Mouse (Mus musculus) embryonic stem cell, embryonic (primary cell): ENCODE results near the gene Ankrd23.

ENCODE experiments used
- CTCF ChIA-PET, 4 experiments: fragments of 300-600 bp in 2 of 4; fragments of 350-600 bp in 2 of 4; sonication (Branson Sonifier 250); formaldehyde crosslinking; loops; one replicate each; lab custom pipeline; 2022; ENCODE audit warnings: inconsistent platforms in 2 of 4; lab: Charles Lee
- POLR2A ChIA-PET, 4 experiments: fragments of 300-600 bp in 2 of 4; fragments of 350-600 bp in 2 of 4; sonication (Branson Sonifier 250); formaldehyde crosslinking; loops; one replicate each; lab custom pipeline; 2022; ENCODE audit warnings: antibody characterized with exemption in 4 of 4, inconsistent platforms in 1 of 4; lab: Charles Lee

The Ankrd23 gene

DNA sequence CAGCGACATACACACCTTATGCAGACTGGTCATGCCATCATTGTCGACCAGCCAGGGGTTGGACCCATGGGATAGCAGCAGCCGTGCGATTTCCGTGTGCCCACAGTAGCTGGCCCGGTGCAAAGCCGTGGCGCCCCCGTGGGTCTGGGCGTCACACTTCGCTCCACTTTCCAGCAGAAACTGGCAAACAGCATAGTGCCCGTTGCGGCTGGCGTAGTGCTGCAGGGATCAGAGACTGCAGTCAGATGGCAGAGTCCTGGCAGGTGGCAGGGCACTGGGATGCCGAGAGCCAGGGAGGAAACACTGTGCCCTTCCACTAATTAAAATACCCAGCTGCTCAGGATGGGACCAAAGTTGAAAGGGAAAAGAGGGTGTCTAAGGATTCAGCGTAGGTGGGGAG is 5.2 kb upstream of the Ankrd23 start:
- ChIA-PET CTCF (interaction anchor here in 2 of 4 experiments (0.5 to 0.9 kb wide), 4 partner anchors 9 to 204 kb away, joined by 3 to 4 read pairs (median 4); no protein-coding TSS in a partner anchor), POLR2A (interaction anchor here in 2 of 4 experiments (0.6 to 1.7 kb wide), 2 partner anchors 11 to 175 kb away, joined by 3 to 5 read pairs; no protein-coding TSS in a partner anchor)

DNA sequence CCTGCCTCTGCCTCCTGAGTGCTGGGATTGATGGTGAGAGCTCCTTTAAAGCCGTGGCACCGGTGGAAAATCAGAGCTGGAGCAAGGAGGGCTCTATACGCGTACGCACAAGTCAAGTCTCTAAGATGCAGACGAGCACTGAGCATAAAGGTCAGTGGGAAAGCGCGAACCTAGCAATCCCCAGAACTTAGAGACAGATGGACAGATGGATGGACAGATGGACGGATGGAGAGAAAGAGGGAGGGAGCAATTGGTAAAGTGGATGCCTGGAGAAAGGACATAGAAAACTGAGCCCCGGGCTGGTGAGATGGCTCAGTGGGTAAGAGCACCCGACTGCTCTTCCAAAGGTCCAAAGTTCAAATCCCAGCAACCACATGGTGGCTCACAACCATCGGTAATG is 4.1 kb upstream of the Ankrd23 start:
- CTCF ChIA-PET: interaction anchor here (0.5 to 1.5 kb wide), 6 partner anchors 75 to 217 kb away, joined by 3 to 9 read pairs (median 4); no protein-coding TSS in a partner anchor
- POLR2A ChIA-PET: interaction anchor here in 3 of 4 experiments (0.8 to 2.5 kb wide), 8 partner anchors 9 to 20 kb away, joined by 3 to 9 read pairs (median 5); partner anchors contain the start of gene Sema4c (in 1 of the 3)

DNA sequence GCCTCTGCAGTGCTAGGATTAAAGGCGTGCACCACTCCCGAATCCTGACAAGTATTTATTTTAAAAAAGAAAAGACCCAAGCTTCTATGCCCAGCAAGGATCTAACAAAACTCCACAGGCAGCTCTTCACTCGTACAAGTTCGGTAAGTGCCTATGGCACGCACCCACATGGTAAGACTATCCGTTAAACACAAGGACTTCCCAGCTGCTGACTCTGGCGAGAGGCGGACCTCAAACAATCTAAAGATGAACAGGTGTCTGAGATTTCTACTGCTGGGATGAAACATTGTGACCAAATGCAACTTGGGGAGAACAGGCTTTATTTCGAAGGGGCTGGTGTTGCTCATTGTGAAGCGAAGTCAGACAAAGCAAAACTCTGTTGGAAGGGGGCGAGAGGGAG is 3.4 kb upstream of the Ankrd23 start:
- CTCF ChIA-PET: interaction anchor here (0.6 to 1.5 kb wide), 7 partner anchors 18 to 206 kb away, joined by 3 to 9 read pairs (median 4); partner anchors contain the start of gene Sema4c (in 1 of the 4)
- POLR2A ChIA-PET: interaction anchor here in 3 of 4 experiments (0.5 to 2.5 kb wide), 11 partner anchors 8 to 97 kb away, joined by 3 to 9 read pairs (median 5); partner anchors contain the start of gene Sema4c (in 1 of the 3)

DNA sequence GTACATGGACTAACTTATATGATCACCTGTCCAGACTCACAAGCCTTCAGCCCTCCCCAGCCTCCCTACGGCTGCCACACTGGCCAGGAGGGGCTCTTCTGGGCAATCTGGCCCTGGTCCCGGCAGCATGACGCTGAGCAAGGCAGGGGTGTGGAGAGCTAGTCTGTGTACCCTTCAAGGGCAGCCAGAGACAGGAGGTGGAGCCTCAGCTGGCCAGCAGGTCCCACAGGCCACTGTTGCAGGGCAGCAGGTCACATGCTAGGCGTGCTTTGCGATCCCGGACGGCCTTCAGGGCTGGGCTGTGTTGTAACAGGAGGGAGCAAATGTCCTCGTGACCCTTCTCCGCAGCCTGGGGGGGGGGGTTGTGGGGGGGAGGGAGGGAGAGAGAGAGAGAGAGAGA is 2.5 kb upstream of the Ankrd23 start, which contains the start of gene Gm42417:
TSS of gene Gm42417 (minus strand) at position 244 of the 400 bp plus-strand sequence.
- CTCF ChIA-PET: interaction anchor here in 3 of 4 experiments (0.6 to 1.5 kb wide), 4 partner anchors 8 to 257 kb away, joined by 3 to 15 read pairs (median 8); partner anchors contain the start of gene Ankrd39 (in 2 of the 3)
- POLR2A ChIA-PET: interaction anchor here in 2 of 4 experiments (0.7 to 2.5 kb wide), 7 partner anchors 8 to 720 kb away, joined by 3 to 9 read pairs (median 4); partner anchors contain the start of genes Ankrd39 (in 1 of the 2) and Sema4c (in 1 of the 2)

DNA sequence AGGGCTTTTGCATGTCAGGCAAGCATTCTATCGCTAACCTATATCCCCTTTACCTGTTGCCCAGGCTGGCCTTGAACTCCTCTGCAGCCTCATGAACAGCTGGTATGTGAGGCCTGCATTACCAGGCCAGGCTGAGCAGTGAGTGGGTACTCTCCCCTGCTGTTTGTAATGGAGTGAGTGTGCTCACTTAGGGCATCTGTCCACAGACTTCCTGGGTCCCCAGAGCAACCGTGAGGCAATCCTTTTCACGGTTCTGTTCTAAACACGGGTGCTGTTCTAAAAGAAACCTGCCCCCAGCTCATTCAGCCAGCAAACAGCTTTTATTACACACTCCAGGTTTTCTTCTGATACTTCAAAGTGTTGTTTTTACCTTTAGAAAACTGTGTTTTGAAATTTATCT is 2.0 kb upstream of the Ankrd23 start:
- POLR2A ChIA-PET: interaction anchor here in 2 of 4 experiments (0.9 to 2.5 kb wide), 6 partner anchors 9 to 145 kb away, joined by 3 to 9 read pairs (median 6); partner anchors contain the start of genes Ankrd39 (in 1 of the 2) and Sema4c (in 1 of the 2)

DNA sequence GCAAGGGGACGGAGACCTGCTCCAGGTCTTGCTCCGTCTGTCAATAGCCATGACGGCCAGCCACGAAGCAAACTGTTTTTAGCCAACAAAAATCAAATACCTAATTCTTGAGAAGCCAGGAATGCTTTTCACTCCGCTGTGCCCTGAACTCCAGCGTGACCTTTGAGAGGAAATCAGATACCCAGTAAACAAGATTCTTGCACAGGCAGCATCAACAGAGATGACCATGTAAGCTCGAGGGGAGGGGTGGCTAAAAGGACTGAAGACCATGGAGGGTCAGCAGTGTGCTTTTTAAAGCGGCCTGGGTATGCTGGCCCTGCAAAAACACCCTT is 320 bp downstream of the Ankrd23 start:
- POLR2A ChIA-PET: interaction anchor here in 3 of 4 experiments (0.7 to 5.5 kb wide), 3 partner anchors 10 to 36 kb away, joined by 4 to 40 read pairs (median 6); partner anchors contain the start of gene Ankrd39 (in 2 of the 3)

More for the DNA sequence above, 2.0 kb upstream of the Ankrd23 start:
- CTCF ChIA-PET: interaction anchor here in 3 of 4 experiments (0.5 to 1.5 kb wide), 3 partner anchors 8 to 472 kb away, joined by 8 to 32 read pairs (median 15); partner anchors contain the start of gene Ankrd39 (in 2 of the 3)

DNA sequence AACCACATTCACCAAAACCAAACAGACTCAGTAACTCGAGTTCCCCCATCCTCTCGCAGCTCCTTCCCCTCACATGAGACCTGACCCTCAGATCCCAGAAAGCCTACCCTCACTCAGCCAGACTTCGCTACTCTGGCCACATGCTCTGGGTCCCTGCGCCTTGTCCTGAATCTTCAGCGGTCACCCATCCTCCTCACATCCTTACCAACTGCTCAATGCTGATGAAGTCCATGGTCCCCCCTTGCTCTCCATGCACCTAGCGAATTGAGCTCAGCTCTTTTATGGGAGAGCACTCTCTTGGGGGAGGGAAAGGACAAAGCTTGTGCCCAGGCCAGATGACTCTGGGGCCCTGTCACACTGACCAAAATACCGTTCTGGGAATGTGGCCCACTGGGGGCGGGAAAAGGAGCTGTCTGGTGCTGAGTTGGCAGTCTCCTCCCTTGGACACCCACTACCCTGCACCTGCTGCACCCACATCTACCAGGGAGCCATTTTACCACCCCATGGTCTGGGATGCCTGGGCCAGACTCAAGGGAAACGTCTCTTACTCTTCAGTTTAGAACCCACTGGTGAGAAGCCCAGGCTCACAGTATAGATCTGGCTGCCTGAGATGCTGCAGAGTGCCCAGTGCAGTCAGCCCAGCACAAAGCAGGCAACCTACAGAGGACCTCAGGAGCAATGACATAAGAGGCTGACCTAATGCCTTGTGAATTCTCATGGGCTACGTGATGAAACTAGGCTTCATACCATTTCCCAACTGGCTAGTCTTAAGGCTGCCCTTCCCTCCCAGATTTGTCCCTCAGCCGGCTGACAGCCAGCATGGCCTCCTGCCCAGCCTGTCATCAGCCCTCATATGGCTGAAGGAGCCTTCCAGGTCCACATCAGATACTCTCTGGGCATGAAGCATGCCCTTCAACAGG is 946 bp downstream of the Ankrd23 start:
- CTCF ChIA-PET: interaction anchor here in 3 of 4 experiments (0.9 to 3.9 kb wide), 5 partner anchors 11 to 148 kb away, joined by 3 to 15 read pairs (median 3); partner anchors contain the start of gene Ankrd39 (in 1 of the 3)
- POLR2A ChIA-PET: interaction anchor here (0.5 to 6.5 kb wide), 8 partner anchors 11 to 212 kb away, joined by 3 to 76 read pairs (median 5); partner anchors contain the start of gene Ankrd39 (in 2 of the 4)

More for the DNA sequence above, 320 bp downstream of the Ankrd23 start:
- CTCF ChIA-PET: interaction anchor here in 3 of 4 experiments (0.6 to 3.9 kb wide), 4 partner anchors 11 to 36 kb away, joined by 3 to 15 read pairs (median 4); partner anchors contain the start of gene Ankrd39 (in 2 of the 3)

DNA sequence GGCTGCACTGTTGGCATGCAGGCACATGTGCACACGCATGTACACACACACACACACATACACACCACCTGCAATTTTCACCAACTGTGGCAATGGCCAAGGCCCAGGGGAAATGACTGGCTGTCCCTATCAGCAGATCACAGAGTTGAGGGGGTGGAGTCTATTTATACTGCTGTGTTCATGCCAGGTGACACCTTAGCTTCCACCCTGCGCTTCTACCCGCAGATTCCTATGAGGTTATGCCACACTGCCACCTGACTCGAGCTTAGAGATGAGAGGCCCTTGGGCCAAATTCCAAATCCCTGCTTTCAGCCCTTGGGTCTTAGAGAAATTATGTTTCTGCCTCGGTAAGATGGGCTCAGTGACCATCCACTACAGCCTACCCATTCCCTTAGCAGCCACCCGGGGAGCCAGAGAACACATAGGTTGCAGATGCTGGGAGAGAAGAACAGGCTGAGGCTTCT is 2.1 kb downstream of the Ankrd23 start:
- ChIA-PET POLR2A (interaction anchor here in 3 of 4 experiments (0.6 to 6.5 kb wide), 11 partner anchors 12 to 831 kb away, joined by 3 to 76 read pairs (median 5); partner anchors contain the start of gene Ankrd39 (in 3 of the 3)), CTCF (interaction anchor here in 2 of 4 experiments (0.9 to 3.9 kb wide), 2 partner anchors 12 to 34 kb away, joined by 3 to 15 read pairs; partner anchors contain the start of gene Ankrd39 (in 1 of the 2))

DNA sequence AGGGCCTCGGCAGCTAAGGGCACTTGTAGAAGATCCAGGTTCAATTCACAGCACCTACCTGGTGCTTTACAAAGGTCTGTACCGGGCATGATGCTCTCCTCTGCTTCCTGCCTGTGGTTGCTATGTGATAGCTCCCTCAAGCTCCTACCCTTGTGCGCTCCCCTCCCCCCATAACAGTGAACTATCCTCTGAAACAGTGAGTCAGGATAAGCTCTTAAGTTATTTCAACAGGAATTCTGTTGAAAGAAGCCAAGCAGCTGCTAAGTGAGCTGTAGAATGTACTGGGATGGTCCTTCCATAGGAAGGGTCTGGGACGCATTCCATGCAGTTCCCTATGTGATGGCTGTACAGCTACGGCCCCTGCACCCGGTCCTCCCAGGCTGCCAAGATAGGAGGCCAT is 3.1 kb downstream of the Ankrd23 start:
- POLR2A ChIA-PET: interaction anchor here (0.6 to 6.5 kb wide), 22 partner anchors 10 to 859 kb away, joined by 3 to 76 read pairs (median 4); partner anchors contain the start of genes Ankrd39 (in 3 of the 4), Cnnm3 (in 2 of the 4) and Sema4c (in 1 of the 4)
- CTCF ChIA-PET: interaction anchor here in 3 of 4 experiments (0.7 to 2.7 kb wide), 7 partner anchors 13 to 252 kb away, joined by 3 to 22 read pairs (median 6); partner anchors contain the start of gene Ankrd39 (in 2 of the 3)

DNA sequence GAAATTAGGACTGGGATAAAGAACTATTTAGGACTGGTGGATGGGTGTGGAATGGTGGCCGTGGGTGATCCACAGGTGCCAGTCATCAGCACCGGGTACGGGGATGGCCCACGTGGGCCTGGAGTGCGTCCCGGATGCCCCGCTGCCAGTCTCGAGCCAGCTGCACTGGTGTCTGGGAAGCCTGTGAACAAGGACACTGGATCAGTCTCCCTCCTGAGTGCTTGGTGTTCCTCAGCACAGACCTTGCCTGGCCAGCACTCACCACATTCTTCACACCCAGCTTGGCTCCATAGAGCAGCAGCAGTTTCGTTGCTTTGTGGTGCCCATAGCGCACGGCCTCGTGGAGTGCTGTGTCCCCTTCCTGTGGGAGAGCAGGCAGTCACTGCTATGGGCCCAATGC is 5.2 kb downstream of the Ankrd23 start:
- POLR2A ChIA-PET: interaction anchor here (0.6 to 6.5 kb wide), 17 partner anchors 8 to 222 kb away, joined by 3 to 76 read pairs (median 3); partner anchors contain the start of gene Sema4c (in 1 of the 4)
- CTCF ChIA-PET: interaction anchor here (0.8 to 2.7 kb wide), 7 partner anchors 15 to 153 kb away, joined by 3 to 22 read pairs (median 5); partner anchors contain the start of genes Ankrd39 (in 4 of the 4) and Sema4c (in 1 of the 4)

DNA sequence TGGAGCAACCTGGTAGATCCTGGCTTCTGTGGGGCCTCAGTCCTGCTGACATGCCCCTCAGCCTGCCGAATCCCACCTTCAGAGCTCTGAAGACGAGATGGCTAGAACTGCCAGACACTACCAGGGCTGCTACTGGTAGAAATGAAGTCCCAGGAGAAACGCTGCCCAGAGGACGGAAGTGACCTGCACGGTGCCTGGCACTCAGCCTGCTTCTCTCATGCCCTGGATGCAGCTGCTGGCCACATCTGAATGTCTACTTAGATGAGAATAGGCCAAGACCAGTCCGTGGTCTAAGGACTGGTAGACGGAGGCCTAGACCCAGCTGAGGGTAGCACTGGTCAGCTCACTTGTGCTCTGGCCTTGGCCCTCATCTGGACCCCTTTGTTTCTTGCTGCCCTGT is 5.7 kb downstream of the Ankrd23 start:
- CTCF ChIA-PET: interaction anchor here (1.0 to 2.7 kb wide), 6 partner anchors 16 to 27 kb away, joined by 3 to 15 read pairs (median 5); partner anchors contain the start of genes Ankrd39 (in 4 of the 4) and Sema4c (in 2 of the 4)

DNA sequence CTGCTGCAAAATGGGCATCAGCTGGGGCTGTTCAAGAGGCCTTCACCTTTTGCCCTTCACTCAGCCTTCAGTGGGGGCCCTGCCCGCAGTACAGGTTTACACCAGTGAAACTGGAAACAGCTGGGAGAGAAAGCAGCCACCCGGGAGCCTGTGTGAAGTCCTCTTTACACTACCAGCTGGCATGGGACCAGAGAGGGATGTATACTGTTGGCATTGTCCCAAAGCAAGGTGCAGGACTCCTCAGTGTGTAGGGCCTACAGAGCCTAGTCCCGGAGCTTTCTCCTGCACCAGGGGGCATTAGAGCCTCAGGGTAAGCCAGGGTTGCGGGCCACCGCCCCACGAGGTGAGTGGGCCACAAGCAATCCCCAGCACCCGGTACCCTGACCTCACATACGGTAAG is 6.2 kb downstream of the Ankrd23 start:
- CTCF ChIA-PET: interaction anchor here in 3 of 4 experiments (1.0 to 2.5 kb wide), 4 partner anchors 16 to 28 kb away, joined by 3 to 8 read pairs (median 5); partner anchors contain the start of genes Ankrd39 (in 3 of the 3) and Sema4c (in 1 of the 3)
- POLR2A ChIA-PET: interaction anchor here in 3 of 4 experiments (0.9 to 6.5 kb wide), 14 partner anchors 9 to 222 kb away, joined by 3 to 76 read pairs (median 3); partner anchors contain the start of gene Ankrd39 (in 2 of the 3)

More for the DNA sequence above, 5.7 kb downstream of the Ankrd23 start:
- POLR2A ChIA-PET: interaction anchor here in 3 of 4 experiments (0.6 to 6.5 kb wide), 16 partner anchors 9 to 222 kb away, joined by 3 to 76 read pairs (median 3); partner anchors contain the start of gene Ankrd39 (in 2 of the 3)

DNA sequence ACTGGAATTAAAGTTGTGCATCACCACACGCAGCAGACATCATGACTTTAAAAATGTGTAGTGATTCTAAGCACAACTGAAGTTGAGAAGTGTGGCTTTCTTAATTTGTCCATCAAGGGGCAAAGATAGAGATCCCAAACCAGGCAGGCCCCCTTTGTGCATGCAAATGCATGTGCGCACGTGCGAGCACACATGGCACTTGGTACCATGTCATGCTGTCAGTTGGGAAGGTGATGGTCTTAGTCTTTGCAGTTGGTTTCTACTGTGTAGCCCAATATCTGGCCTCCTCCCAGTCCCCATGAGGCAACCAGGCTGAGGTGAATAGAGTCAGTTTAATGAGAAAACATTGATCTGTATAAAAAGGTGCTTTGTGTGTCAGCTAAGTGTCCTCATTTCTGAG is 6.8 kb downstream of the Ankrd23 start:
- ChIA-PET POLR2A (interaction anchor here in 2 of 4 experiments (0.6 to 6.5 kb wide), 12 partner anchors 8 to 164 kb away, joined by 3 to 76 read pairs (median 4); partner anchors contain the start of genes Ankrd39 (in 2 of the 2) and Gm42417 (in 1 of the 2)), CTCF (interaction anchor here in 1 of 4 experiments (1.2 kb wide), 1 partner anchor 28 kb away, joined by 3 read pairs; the partner anchor contains the start of gene Sema4c)

DNA sequence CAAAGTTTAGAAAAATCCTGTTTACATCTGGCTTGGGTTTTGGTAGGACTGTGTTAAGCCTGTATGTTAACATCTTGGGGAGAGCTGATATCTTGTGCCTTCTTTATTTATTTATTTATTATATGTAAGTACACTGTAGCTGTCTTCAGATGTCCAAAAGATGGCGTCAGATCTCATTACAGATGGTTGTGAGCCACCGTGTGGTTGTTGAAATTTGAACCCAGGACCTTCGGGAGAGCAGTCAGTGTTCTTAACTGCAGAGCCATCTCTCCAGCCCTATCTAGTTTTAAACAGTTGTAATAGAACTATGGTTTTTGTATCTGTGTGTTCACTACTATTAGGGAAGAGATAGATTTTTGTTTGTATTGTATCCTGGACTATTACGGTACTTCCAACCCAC is 7.4 kb downstream of the Ankrd23 start:
- ChIA-PET CTCF (interaction anchor here in 2 of 4 experiments (0.6 to 1.4 kb wide), 2 partner anchors 18 to 33 kb away, joined by 6 to 7 read pairs; partner anchors contain the start of gene Ankrd39 (in 1 of the 2)), POLR2A (interaction anchor here in 2 of 4 experiments (0.6 to 3.1 kb wide), 8 partner anchors 9 to 220 kb away, joined by 3 to 10 read pairs (median 4); partner anchors contain the start of genes Ankrd39 (in 1 of the 2) and Gm42417 (in 1 of the 2))

DNA sequence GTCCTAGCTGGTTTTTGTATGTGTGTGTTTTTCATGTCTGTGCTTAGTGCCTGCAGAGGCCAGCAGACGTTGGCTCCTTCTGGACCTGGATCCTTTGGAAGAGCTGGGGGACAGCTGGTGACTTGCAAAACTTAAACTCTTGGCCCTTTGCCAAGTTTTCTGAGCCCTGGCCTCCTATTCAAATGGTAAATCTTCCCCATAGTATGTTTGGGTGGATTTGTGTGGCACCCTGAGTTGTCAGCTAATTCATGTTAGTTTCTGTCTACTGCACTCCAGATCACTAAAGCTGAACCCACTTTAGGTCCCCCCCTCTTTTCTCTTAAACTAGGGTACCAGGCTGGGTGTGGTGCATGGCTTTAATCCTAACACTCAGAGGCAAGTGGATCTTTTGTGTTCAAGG is 8.3 kb downstream of the Ankrd23 start:
- ChIA-PET POLR2A (interaction anchor here in 3 of 4 experiments (0.6 to 3.1 kb wide), 12 partner anchors 8 to 219 kb away, joined by 3 to 10 read pairs (median 3); partner anchors contain the start of genes Ankrd39 (in 2 of the 3) and Gm42417 (in 1 of the 3)), CTCF (interaction anchor here in 3 of 4 experiments (0.6 to 1.4 kb wide), 6 partner anchors 17 to 284 kb away, joined by 3 to 10 read pairs (median 4); partner anchors contain the start of gene Ankrd39 (in 1 of the 3))
